Mouse (Mus musculus) midbrain, embryonic 10.5 days (tissue): ENCODE results near the gene Scaf4. TPM values are rescaled to one million over a fixed set of nuclear protein-coding genes. Genes with fewer than 3 reads are reported as not detected.

Experiments
- DNase-seq: peaks from one replicate; pipeline ENCODE4 v3.0.0-alpha.2; 2017; ENCODE audit warnings: low spot score
- H3K27ac ChIP-seq: fragments of 300-500 bp; sonication (generic); replicated peaks from 2 replicates; pipeline ENCODE4 v1.5.1; 2016; ENCODE audit warnings: mild to moderate bottlenecking
- H3K27me3 ChIP-seq: fragments of 300-500 bp; sonication (generic); 2 replicates; pipeline ENCODE4 v1.6.1; 2016; ENCODE audit warnings: low read depth, mild to moderate bottlenecking; ENCODE audit not compliant: poor library complexity, severe bottlenecking
- H3K36me3 ChIP-seq: fragments of 300-500 bp; sonication (generic); 2 replicates; pipeline ENCODE4 v1.6.1; 2016; ENCODE audit warnings: mild to moderate bottlenecking, moderate library complexity
- H3K4me1 ChIP-seq: fragments of 300-500 bp; sonication (generic); 2 replicates; pipeline ENCODE4 v1.6.1; 2016
- H3K4me3 ChIP-seq: fragments of 300-500 bp; sonication (generic); 2 replicates; pipeline ENCODE4 v1.5.1; 2016; ENCODE audit warnings: mild to moderate bottlenecking, moderate library complexity
- H3K9me3 ChIP-seq: fragments of 300-500 bp; sonication (generic); replicated peaks from 2 replicates; pipeline ENCODE4 v1.6.1; 2016; ENCODE audit warnings: mild to moderate bottlenecking
- WGBS: fragments of 180-500 bp; shearing (Covaris S2); methylation state at CpG from one replicate; pipeline ENCODE4 v1.1.7; 2016; 5-methylcytosine and 5-hydroxymethylcytosine counted together
- polyA plus RNA-seq: library from polyadenylated mRNA; unstranded; fragments of >200 nt; fragmentation: Nextera tagmentation; extraction: Ambion mirVana; gene quantifications from 2 replicates; pipeline ENCODE4 v1.2.1, GENCODE M21; 2016

Scaf4 gene
- polyA plus RNA-seq, 1 experiment from 2014 or later = 34.6 TPM

DNA sequence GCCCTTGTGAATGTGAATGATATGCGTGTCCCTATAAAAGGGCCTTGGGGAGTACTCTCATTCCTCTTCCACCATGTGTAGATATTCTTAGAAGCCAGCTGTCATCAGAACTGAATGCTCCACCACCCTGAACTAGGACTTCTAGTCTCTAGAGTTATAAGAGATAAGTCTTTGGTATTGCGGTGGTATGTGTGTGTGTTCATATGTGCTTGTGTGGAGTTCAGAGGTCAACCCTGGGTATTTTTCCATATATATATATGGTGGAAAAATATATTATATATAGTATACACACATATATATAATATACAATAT is 19.6 kb upstream of the Scaf4 start:
- Histone ChIP-seq H3K4me1 (peaks cover 9% of the 10 kb centered on the region), H3K36me3 (no peaks in the 10 kb centered on the region)
- 89% methylated on average over 2 of the region's 2 CpGs for WGBS

DNA sequence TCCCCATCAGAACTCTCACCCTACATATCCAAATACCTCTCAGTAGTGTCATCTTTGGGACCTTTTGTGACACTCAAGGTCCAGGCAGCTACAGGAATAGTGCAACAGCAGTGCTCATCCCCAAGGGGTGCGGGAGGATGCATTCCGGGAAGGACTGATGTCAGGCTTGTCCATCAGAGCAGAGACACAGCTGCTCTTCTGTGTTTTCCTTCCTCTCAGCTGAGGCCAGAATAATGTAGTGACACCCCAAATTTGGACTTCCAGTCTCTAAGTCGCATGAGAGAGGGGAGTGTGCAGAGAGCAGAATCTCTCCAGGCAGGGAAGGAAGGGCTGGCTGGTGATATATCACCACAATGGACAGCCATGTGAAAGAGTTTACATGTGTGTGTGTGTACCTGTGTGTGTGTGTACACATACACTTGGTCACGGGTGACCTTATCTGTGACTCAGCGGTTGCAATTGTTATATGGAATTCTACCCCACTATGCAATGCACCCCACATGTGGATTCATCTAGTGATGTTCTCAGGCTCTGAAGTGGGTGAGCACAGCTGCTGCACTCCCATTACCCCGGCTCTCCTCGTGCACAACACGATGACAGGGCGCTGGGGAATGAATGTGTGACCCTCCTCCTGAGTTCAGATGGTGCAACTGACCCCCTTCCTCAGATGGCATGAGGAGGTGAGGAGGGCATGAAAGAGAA is 19.1 kb upstream of the Scaf4 start:
- DNase-seq = no peak
- Histone ChIP-seq H3K4me1 (peaks cover 14% of the 10 kb centered on the region), H3K4me3 (no peak overlapping the region), H3K27ac (no peak overlapping the region), H3K9me3 (no peaks in the 10 kb centered on the region), H3K36me3 (no peaks in the 10 kb centered on the region), H3K27me3 (peaks cover 14% of the 10 kb centered on the region)
- WGBS = 83% methylated on average over 9 of the region's 9 CpGs

More for the DNA sequence above, 19.6 kb upstream of the Scaf4 start:
- Histone ChIP-seq H3K27ac (no peak overlapping the region), H3K9me3 (no peaks in the 10 kb centered on the region), H3K4me3 (no peak overlapping the region), H3K27me3 (peaks cover 9% of the 10 kb centered on the region)
- no peak for DNase-seq

DNA sequence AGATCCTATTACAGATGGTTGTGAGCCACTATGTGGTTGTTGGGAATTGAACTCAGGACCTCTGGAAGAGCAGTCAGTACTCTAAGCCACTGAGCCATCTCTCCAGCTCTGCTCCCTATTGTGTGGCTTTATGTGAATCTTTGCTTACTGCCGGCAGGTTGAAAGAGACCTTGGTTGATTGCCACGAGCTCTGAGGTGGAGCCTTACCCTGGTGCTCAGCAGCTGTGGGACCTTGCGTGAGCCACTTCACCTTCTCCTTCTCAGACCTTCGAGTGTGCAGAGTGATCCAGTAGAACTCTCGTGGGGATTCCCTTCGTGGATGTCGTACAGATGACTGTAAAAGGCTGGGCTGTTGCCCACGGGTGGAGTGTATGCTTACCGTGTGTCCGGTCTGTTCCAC is 17.4 kb upstream of the Scaf4 start:
- H3K4me3 ChIP-seq = no peak overlapping the region
- WGBS = 92% methylated on average over 10 of the region's 10 CpGs
- no peak overlapping the region for H3K27ac ChIP-seq
- DNase-seq = no peak
- H3K36me3 ChIP-seq = no peaks in the 10 kb centered on the region
- H3K27me3 ChIP-seq = peaks cover 21% of the 10 kb centered on the region
- H3K4me1 ChIP-seq = peaks cover 24% of the 10 kb centered on the region
- no peaks in the 10 kb centered on the region for H3K9me3 ChIP-seq

DNA sequence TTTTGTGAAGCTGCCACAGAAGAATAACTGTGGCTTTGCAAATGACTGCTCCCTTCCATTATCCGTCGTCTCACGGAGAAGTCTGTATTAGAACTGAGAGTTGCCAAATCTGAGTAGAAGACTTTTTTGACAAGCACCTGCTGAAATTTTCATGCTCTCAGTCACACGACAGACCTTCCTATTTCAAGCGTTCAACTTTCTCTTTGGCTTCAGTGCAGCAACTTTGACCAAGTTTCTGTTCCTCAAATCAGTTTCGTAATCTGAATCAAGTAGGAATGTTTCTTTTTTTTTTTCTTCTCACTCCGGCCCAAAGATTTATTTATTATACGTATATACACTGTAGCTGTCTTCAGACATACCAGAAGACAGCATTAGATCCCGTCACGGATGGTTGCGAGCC is 16.6 kb upstream of the Scaf4 start:
- no peak overlapping the region for H3K4me3 ChIP-seq
- H3K36me3 ChIP-seq = no peaks in the 10 kb centered on the region
- H3K4me1 ChIP-seq = peaks cover 24% of the 10 kb centered on the region
- DNase-seq = no peak
- no peaks in the 10 kb centered on the region for H3K9me3 ChIP-seq
- WGBS = 95% methylated on average over 11 of the region's 11 CpGs
- H3K27me3 ChIP-seq = peaks cover 21% of the 10 kb centered on the region
- H3K27ac ChIP-seq = no peak overlapping the region

DNA sequence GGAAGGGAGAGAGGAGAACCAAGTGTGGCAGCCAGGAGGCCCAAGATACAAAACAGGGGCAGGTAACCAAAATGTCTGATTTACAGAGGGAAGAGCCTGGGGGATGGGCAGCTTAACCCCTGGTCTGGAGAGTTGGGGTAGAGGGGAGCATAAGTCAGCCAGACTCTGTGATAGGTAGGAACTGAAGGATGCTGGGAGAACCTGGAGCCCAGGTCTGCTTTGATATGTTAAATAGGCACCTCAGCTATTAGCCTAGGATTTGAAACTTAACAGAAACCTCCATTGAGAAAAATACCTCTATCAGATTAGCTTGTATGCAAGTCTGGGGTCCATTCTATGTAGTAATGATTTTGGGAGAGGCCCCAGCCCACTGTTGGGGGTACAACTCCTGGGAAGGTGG is 15.3 kb upstream of the Scaf4 start:
- H3K4me1 ChIP-seq = peaks cover 24% of the 10 kb centered on the region
- DNase-seq = no peak

DNA sequence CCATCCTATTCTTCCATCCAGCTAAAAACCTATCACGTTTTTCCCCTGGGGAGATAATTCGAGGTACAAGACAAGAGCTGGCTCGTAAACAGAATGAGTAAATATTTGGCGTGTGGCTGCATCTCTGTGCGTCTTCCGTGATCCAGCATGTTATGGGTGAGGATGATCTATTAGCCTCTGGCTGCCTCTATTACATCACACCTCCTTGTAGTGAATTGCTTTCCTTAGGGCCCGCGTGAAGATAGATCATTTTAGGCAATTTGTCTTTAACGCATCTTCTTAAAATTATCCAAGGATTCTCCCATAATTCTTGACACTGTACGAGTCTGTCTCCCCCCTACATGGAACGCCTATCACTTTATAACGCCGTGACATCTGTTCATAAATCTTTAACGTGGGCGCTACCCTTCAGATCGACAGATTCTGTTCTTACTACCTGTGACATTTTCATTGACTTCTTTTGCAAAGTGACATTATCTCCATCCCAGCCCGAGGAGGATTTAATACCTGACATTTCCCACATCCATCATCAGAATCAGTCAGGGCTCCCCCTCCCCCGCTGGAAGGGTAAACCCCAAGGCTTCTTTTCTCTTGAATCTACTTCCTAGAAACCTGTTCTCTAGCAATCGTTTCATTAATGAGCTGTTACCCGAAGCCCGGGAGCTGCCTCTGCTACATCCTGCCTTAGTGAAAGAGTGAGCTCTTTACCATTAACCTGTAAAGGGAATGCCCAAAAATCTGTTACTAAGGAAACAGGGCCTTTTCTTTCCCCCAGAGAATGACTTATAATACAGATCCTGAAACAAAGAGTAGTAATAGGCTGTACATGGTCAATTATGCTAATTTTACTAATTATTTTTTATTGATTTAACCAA is 14.4 kb upstream of the Scaf4 start:
- peak overlapping the region; percentile 9; the same call in 1 of the 2 replicates for H3K4me3 ChIP-seq
- WGBS = 12% methylated on average over 21 of the region's 21 CpGs
- peaks cover 21% of the 10 kb centered on the region for H3K27me3 ChIP-seq
- no peak for DNase-seq
- no peaks in the 10 kb centered on the region for H3K9me3 ChIP-seq
- peaks cover 24% of the 10 kb centered on the region for H3K4me1 ChIP-seq
- peak overlapping the region; percentile 35; the same call in 1 of the 2 replicates for H3K27ac ChIP-seq
- no peaks in the 10 kb centered on the region for H3K36me3 ChIP-seq

More for the DNA sequence above, 15.3 kb upstream of the Scaf4 start:
- H3K27me3 ChIP-seq = peaks cover 21% of the 10 kb centered on the region
- H3K36me3 ChIP-seq = no peaks in the 10 kb centered on the region
- no peak overlapping the region for H3K4me3 ChIP-seq
- H3K9me3 ChIP-seq = no peaks in the 10 kb centered on the region
- no peak overlapping the region for H3K27ac ChIP-seq

DNA sequence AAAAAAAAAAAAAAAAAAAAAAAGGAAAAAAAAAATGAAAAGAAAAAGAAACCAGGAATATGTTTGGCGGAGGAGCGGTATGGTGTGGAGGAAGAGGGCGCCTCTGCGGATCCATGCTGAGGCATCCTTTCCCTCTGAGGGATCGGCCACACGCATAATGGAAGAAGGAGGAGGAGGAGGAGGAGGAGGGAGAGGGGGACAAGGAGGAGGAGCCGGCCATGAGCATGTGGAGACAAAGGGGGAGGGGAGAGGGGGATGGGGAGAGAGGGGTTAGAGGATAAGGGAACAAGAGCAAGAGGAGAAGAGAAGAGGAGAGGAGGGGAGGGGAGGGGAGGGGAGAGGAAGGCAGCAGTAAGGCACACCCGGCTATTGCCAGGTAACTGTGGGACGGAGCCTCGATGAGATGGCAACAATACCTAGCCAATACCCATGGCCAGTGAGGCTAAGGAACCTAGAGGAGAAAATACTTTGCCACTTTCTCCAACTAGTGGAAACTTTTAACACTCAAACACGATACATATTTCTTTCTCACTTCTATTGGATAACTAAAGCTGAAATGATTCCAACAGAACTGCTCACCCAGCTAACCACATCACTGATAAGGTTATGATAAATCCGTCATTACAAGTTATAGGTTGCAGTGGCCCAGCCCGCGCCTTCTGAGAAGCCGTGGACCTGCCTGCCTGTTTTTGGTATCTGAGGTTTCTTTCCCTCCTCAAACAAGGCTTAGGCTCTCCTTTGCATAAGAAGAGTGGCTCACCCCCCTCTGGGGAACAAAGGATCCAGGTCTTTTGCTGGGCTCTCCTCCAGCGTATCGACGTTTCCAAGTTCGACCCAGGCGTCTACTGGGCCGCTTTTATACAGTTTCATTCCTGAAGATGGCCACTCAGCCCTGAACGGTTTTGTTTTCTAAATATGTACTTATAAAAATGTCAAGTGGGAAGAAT is 13.4 kb upstream of the Scaf4 start:
- H3K4me3 ChIP-seq = peak overlapping the region; percentile 9; the same call in 1 of the 2 replicates
- peak overlapping the region; percentile 35 for H3K27ac ChIP-seq
- peaks cover 21% of the 10 kb centered on the region for H3K27me3 ChIP-seq
- H3K9me3 ChIP-seq = no peaks in the 10 kb centered on the region
- H3K4me1 ChIP-seq = peaks cover 24% of the 10 kb centered on the region
- H3K36me3 ChIP-seq = no peaks in the 10 kb centered on the region
- 15% methylated on average over 21 of the region's 22 CpGs for WGBS
- peak; percentile 45 for DNase-seq

DNA sequence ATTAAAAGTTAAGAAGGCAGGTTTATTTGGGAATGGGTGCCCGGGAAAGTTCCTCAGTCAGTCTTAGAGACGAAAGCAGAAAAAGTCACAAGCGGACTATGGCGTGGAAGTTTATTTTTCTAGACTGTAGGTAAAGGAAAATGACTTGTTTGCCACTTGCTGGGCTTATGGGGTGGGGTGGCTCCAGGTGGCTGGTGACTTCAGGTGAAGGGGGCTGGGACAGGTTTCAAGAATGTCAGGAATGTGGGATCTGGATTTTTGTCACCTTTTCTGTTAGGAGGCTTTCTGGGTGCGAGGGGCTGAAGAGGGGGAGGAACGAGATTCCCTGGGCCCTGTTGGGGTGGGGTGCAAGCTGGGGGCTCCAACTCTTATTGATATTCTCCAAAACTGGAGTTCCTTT is 7.4 kb upstream of the Scaf4 start:
- DNase-seq = no peak
- H3K27me3 ChIP-seq = no peaks in the 10 kb centered on the region
- H3K4me3 ChIP-seq = no peak overlapping the region
- no peak overlapping the region for H3K27ac ChIP-seq
- no peaks in the 10 kb centered on the region for H3K4me1 ChIP-seq
- 57% methylated on average over 6 of the region's 6 CpGs for WGBS
- H3K36me3 ChIP-seq = no peaks in the 10 kb centered on the region
- H3K9me3 ChIP-seq = no peaks in the 10 kb centered on the region

DNA sequence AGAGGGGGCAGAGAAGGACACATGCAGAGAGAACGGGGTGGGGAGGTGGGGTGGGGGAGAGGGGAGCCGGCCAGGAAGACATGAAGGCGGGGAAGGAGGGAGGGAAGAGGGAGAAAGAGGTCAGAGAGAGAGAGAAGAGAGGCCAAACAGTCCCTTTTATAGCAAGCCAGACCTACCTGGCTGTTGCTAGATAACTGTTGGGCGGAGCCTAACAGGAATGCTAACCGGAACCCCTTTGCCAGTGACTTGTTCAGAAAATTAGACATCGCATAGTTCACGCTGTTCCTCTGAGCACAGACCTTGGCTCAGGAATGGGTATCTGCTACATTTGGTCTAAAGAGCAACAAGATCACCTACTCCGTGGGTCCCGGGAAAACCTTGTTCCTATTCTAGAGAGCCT is 6.7 kb upstream of the Scaf4 start:
- H3K9me3 ChIP-seq = no peaks in the 10 kb centered on the region
- WGBS = 69% methylated on average over 9 of the region's 9 CpGs
- H3K27ac ChIP-seq = no peak overlapping the region
- H3K36me3 ChIP-seq = no peaks in the 10 kb centered on the region
- no peaks in the 10 kb centered on the region for H3K27me3 ChIP-seq
- no peaks in the 10 kb centered on the region for H3K4me1 ChIP-seq
- H3K4me3 ChIP-seq = no peak overlapping the region
- no peak for DNase-seq

DNA sequence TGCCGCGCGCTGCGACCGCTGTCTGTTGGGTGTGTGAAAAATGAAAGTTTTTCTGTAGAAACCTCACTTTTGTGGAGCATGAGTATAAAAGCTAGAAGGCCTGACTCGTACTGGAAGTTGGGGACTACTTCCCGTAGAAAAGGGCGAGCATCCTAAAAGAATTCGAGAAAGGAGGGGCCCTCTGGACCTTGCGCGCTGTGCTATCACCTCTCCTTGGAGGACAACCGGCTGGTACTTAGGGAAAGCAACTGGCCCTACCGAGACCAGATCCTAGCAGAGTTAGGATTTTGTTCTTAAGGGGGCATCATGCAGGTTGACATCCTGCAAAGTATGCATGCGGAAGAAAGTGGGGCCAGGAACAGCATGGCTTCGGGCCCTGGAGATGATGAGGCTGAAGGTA is 613 bp upstream of the Scaf4 start:
- H3K4me3 ChIP-seq = peak overlapping the region; percentile 100
- peaks cover 47% of the 10 kb centered on the region for H3K4me1 ChIP-seq
- H3K27me3 ChIP-seq = no peaks in the 10 kb centered on the region
- no peaks in the 10 kb centered on the region for H3K9me3 ChIP-seq
- no peak for DNase-seq
- WGBS = 5% methylated on average over 15 of the region's 15 CpGs
- H3K36me3 ChIP-seq = peaks cover 6% of the 10 kb centered on the region; the same call in 1 of the 2 replicates
- peak overlapping the region; percentile 99 for H3K27ac ChIP-seq

DNA sequence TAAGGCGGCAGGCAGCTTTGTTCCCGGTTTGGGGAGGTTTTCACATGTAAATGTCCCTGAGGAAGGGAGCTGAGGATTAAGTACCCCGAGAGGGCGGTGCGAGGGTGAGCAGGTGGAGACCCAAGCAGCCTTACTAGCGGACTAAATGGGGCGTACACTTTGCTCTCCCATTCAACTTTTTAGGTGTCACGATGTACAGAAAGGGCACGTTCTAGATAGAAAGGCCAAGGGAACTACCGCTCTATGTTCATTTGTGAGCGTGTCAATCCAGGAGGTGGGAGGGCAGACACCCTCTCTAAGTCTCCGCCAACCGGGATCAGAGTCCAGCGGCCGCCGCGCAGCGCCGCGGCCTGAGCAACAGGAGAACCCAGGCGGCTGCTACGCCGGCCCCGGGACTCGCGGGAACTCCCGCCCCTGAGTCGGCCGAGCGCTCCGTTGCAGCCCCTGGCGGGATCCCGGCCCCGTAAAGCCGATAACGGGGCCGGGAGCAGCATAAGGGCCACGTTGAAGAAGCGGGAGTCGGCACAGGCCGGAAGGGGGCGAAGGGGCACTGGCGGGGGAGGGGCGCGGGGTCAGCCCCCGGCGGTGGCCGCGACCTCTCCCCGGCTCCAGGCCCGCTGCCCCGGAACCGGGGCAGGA is 918 bp downstream of the Scaf4 start:
- Histone ChIP-seq H3K4me1 (peaks cover 54% of the 10 kb centered on the region), H3K36me3 (peaks cover 6% of the 10 kb centered on the region; the same call in 1 of the 2 replicates), H3K27ac (peak overlapping the region; percentile 99), H3K9me3 (no peaks in the 10 kb centered on the region), H3K27me3 (no peaks in the 10 kb centered on the region), H3K4me3 (peak overlapping the region; percentile 100)
- DNase-seq = peak; percentile 73
- WGBS = under 1% methylated on average over 52 of the region's 53 CpGs
